Mouse (Mus musculus): ENCODE measurements at regions not wholly inside any gene's neighbourhood (a gene's known extent, or its start where the extent isn't known, plus 50 kb on each side); places are given as distances from the start of the nearest gene placed in this dataset.

- Histone ChIP-seq H3K9ac (replicated peaks; ENCODE audit: low read depth) (no peak overlapping the region), H3K4me2 (replicated peaks; ENCODE audit: low read depth, low read length) (no peak overlapping the region), H3K4me1 (ENCODE audit: insufficient read depth, low read depth, low read length) (no peaks in the 10 kb centered on the region), H3K4me3 (ENCODE audit: low read depth, low read length) (no peak overlapping the region), H3K36me3 (ENCODE audit: insufficient read depth, low read length) (no peaks in the 10 kb centered on the region), H3K27me3 (replicated peaks; ENCODE audit: insufficient read depth, low read length) (no peaks in the 10 kb centered on the region), H3K27ac (ENCODE audit: low read length) (no peak overlapping the region), H3K9me3 (ENCODE audit: low read length) (no peaks in the 10 kb centered on the region)
- 55% methylated on average over 2 of the region's 2 CpGs for WGBS
- TF ChIP-seq EP300 (IDR thresholded peaks at IDR 0.05): no peak
- ATAC-seq (no peak), DNase-seq (ENCODE audit: low spot score) (no peak)
These were observed 903.6 kb downstream of the Trim52 start for GRCm38 (mm10) chr14:107009617-107010016.

GRCm38 (mm10) chr14:107033807-107034206 lies 927.8 kb downstream of the Trim52 start:
- peak; percentile 17; the same call in 1 of the 2 replicates for ATAC-seq
- Histone ChIP-seq H3K4me3 (ENCODE audit: low read depth, low read length) (no peak overlapping the region), H3K4me2 (replicated peaks; ENCODE audit: low read depth, low read length) (no peak overlapping the region), H3K9ac (replicated peaks; ENCODE audit: low read depth) (no peak overlapping the region), H3K4me1 (ENCODE audit: insufficient read depth, low read depth, low read length) (no peaks in the 10 kb centered on the region), H3K27ac (ENCODE audit: low read length) (no peak overlapping the region), H3K27me3 (replicated peaks; ENCODE audit: insufficient read depth, low read length) (no peaks in the 10 kb centered on the region), H3K9me3 (ENCODE audit: low read length) (no peaks in the 10 kb centered on the region), H3K36me3 (ENCODE audit: insufficient read depth, low read length) (no peaks in the 10 kb centered on the region)
- WGBS: 83% methylated on average over 2 of the region's 2 CpGs
- peak; percentile 33 for DNase-seq (ENCODE audit: low spot score)
- no peak for TF ChIP-seq EP300 (IDR thresholded peaks at IDR 0.05)
- no peak for TF ChIP-seq CTCF (IDR thresholded peaks at IDR 0.05)

DNA sequence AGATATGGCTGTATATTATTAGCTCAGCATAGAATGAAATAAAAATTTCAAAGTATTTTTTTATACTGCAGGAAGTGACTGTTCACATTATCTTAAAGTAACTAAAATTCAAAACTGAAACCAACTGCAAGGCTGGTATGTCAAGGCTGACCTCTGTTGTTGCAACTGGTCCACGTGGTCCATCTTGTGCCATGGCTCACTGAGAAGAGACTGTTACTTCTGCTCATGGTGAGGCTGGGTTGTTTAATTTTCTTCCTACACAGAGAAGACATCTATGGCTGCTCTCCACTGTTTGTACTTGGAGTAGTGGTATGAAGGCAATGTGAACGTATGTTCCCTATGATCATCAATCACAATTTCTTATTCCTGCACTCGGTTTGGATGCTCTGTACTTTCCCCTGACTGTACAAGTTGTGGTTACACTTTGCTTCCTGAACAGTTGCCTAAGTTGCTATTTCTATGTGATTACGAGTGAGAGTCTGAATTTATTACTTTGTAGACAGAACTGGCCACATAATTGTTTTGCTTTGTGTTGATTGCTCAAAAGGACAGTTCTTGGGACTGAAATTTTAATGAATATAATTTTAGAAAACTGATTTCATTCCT lies 946.1 kb downstream of the Trim52 start:
- no peak overlapping the region for H3K27ac ChIP-seq (ENCODE audit: low read length)
- H3K9ac ChIP-seq (replicated peaks; ENCODE audit: low read depth): no peak overlapping the region
- H3K9me3 ChIP-seq (ENCODE audit: low read length): no peaks in the 10 kb centered on the region
- WGBS: 64% methylated on average over 4 of the region's 4 CpGs
- no peaks in the 10 kb centered on the region for H3K36me3 ChIP-seq (ENCODE audit: insufficient read depth, low read length)
- TF ChIP-seq EP300 (IDR thresholded peaks at IDR 0.05) (no peak), CTCF (IDR thresholded peaks at IDR 0.05) (no peak)
- no peaks in the 10 kb centered on the region for H3K4me1 ChIP-seq (ENCODE audit: insufficient read depth, low read depth, low read length)
- ATAC-seq (no peak), DNase-seq (ENCODE audit: low spot score) (no peak)
- H3K4me3 ChIP-seq (ENCODE audit: low read depth, low read length): no peak overlapping the region
- H3K4me2 ChIP-seq (replicated peaks; ENCODE audit: low read depth, low read length): no peak overlapping the region
- H3K27me3 ChIP-seq (replicated peaks; ENCODE audit: insufficient read depth, low read length): no peaks in the 10 kb centered on the region

DNA sequence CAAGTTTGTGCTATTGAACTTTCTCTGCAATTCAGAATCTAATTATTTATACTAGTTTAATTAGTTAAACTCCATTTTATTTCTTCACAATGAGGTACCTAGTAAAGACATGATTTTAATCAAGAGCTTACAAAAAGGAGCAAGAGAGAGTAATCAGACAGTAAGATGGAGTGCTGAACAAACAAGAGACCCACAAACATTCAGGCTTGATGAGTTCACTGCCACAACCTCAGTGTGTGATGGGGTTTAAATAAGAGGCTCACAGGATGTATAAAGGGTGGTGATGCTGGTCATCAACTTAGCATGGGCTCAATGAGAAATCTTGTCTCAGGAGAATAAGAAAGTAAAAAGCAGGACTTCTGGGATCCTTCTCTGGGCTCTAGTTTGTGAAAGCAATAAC lies 962.6 kb downstream of the Trim52 start:
- TF ChIP-seq CTCF (IDR thresholded peaks at IDR 0.05): no peak
- no peak for TF ChIP-seq EP300 (IDR thresholded peaks at IDR 0.05)
- ATAC-seq: no peak

GRCm38 (mm10) chr14:107080407-107080806 lies 974.4 kb downstream of the Trim52 start:
- ATAC-seq (no peak), DNase-seq (ENCODE audit: low spot score) (no peak)
- Histone ChIP-seq H3K4me3 (ENCODE audit: low read depth, low read length) (no peak overlapping the region), H3K9me3 (ENCODE audit: low read length) (no peaks in the 10 kb centered on the region), H3K4me2 (replicated peaks; ENCODE audit: low read depth, low read length) (no peak overlapping the region), H3K27me3 (replicated peaks; ENCODE audit: insufficient read depth, low read length) (no peaks in the 10 kb centered on the region), H3K36me3 (ENCODE audit: insufficient read depth, low read length) (no peaks in the 10 kb centered on the region), H3K27ac (ENCODE audit: low read length) (no peak overlapping the region), H3K4me1 (ENCODE audit: insufficient read depth, low read depth, low read length) (no peaks in the 10 kb centered on the region), H3K9ac (replicated peaks; ENCODE audit: low read depth) (no peak overlapping the region)
- no peak for TF ChIP-seq CTCF (IDR thresholded peaks at IDR 0.05)
- TF ChIP-seq EP300 (IDR thresholded peaks at IDR 0.05): no peak

More for the DNA sequence above, 962.6 kb downstream of the Trim52 start:
- Histone ChIP-seq H3K4me1 (ENCODE audit: insufficient read depth, low read depth, low read length) (no peaks in the 10 kb centered on the region), H3K27ac (ENCODE audit: low read length) (no peak overlapping the region), H3K4me3 (ENCODE audit: low read depth, low read length) (no peak overlapping the region), H3K4me2 (replicated peaks; ENCODE audit: low read depth, low read length) (no peak overlapping the region), H3K27me3 (replicated peaks; ENCODE audit: insufficient read depth, low read length) (no peaks in the 10 kb centered on the region), H3K9me3 (ENCODE audit: low read length) (no peaks in the 10 kb centered on the region), H3K9ac (replicated peaks; ENCODE audit: low read depth) (no peak overlapping the region), H3K36me3 (ENCODE audit: insufficient read depth, low read length) (no peaks in the 10 kb centered on the region)
- DNase-seq (ENCODE audit: low spot score): no peak
